Mouse (Mus musculus) testis, adult 2 months (tissue): ENCODE data around the gene Tecpr2. TPM values are rescaled to one million over a fixed set of nuclear protein-coding genes. Genes with fewer than 3 reads are reported as not detected.

Experiments
- H3K27ac ChIP-seq: fragments of 200-500 bp; 2 replicates; pipeline ENCODE4 v1.5.1; 2012; ENCODE audit warnings: low read depth, low read length; ENCODE audit not compliant: control insufficient read depth, insufficient read depth
- H3K27me3 ChIP-seq: fragments of 200-500 bp; 2 replicates; pipeline ENCODE4 v1.6.1; 2012; ENCODE audit warnings: mild to moderate bottlenecking, low read length, moderate library complexity; ENCODE audit not compliant: control insufficient read depth, insufficient read depth
- H3K36me3 ChIP-seq: fragments of 200-500 bp; 2 replicates; pipeline ENCODE4 v1.6.1; 2012; ENCODE audit warnings: mild to moderate bottlenecking, low read length; ENCODE audit not compliant: control insufficient read depth, insufficient read depth
- H3K4me1 ChIP-seq: fragments of 200-500 bp; 2 replicates; pipeline ENCODE4 v1.6.1; 2012; ENCODE audit warnings: low read length; ENCODE audit not compliant: control insufficient read depth, insufficient read depth
- H3K4me3 ChIP-seq: fragments of 200-500 bp; 2 replicates; pipeline ENCODE4 v1.5.1; 2012; ENCODE audit warnings: low read depth, mild to moderate bottlenecking, low read length, moderate library complexity, mixed read lengths; ENCODE audit not compliant: control insufficient read depth
- CTCF ChIP-seq: fragments of 200-500 bp; IDR thresholded peaks from 2 replicates; pipeline ENCODE4 v1.5.1; 2012; ENCODE audit warnings: low read depth, mild to moderate bottlenecking, inconsistent platforms, low read length, moderate library complexity; ENCODE audit not compliant: control insufficient read depth, insufficient read depth, insufficient replicate concordance
- POLR2A ChIP-seq: fragments of 200-500 bp; IDR thresholded peaks from 2 replicates; pipeline ENCODE4 v1.6.1; 2012; ENCODE audit warnings: low read depth, mild to moderate bottlenecking, inconsistent platforms, low read length, moderate library complexity; ENCODE audit not compliant: control insufficient read depth
- polyA plus RNA-seq: library from polyadenylated mRNA; depleted of rRNA; stranded (reverse); fragments of >200 nt; gene quantifications from 2 replicates; pipeline ENCODE4 v1.2.3, GENCODE M21; 2012

The Tecpr2 gene
- polyA plus RNA-seq, 1 experiment: 7.1 TPM

DNA sequence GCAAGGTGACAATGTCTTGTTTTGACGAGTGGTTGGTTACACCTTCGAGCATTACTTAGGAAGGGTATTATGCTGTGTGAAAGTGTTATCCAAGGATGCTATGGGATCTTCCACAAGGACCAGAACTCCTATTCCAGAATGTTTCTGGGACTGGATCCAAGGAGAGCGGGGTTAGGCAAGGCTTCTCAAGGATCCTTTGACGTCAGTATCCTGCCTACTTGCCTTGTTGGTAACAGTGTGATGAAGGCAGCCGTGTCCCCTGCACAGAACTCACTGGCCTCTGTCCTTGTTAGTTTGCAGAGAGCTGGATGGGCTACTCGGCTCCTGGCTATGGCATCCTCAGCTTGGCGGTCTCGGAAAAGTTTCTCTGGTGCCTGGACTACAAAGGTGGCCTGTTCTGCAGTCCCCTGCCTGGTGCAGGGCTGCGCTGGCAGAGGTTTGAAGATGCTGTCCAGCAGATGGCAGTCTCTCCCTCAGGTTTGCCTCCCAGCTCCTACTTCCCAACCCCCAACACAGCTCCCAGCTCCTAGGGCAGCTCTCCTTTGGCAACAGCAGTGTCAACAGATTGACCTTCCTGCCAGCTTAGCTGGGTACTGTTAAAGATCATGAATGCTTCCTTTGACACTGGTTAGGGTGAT lies 47.0 kb downstream of the Tecpr2 start:
- H3K36me3 ChIP-seq: peaks cover 6% of the 10 kb centered on the region
- no peak for TF ChIP-seq POLR2A
- peak; percentile 66; the same call in 1 of the 2 replicates for TF ChIP-seq CTCF

DNA sequence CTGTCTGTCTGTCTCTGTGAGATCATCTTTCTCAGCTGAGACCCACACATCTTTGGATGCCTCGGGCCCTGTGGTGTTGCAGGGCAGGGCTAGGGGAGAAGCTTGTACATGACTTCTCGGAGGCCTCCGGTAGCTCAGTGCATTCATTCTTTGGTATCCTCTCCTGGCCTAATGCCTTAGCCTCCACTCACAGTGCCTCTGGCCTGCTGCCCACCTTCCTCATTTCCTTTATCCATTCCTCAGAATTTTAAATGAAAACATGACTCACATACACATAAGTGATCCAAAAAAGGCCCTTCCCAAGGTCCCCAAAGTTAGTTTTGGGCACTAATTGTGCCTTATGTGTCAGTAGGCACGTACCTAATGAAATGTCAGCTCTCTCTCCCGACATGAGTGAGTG lies 48.4 kb downstream of the Tecpr2 start:
- Histone ChIP-seq H3K27ac (no peak overlapping the region), H3K27me3 (no peaks in the 10 kb centered on the region), H3K4me1 (no peaks in the 10 kb centered on the region), H3K36me3 (peaks cover 7% of the 10 kb centered on the region), H3K4me3 (no peak overlapping the region)
- TF ChIP-seq CTCF (no peak), POLR2A (no peak)

More for the DNA sequence above, 47.0 kb downstream of the Tecpr2 start:
- H3K4me1 ChIP-seq: no peaks in the 10 kb centered on the region
- no peaks in the 10 kb centered on the region for H3K27me3 ChIP-seq
- no peak overlapping the region for H3K27ac ChIP-seq
- H3K4me3 ChIP-seq: no peak overlapping the region

DNA sequence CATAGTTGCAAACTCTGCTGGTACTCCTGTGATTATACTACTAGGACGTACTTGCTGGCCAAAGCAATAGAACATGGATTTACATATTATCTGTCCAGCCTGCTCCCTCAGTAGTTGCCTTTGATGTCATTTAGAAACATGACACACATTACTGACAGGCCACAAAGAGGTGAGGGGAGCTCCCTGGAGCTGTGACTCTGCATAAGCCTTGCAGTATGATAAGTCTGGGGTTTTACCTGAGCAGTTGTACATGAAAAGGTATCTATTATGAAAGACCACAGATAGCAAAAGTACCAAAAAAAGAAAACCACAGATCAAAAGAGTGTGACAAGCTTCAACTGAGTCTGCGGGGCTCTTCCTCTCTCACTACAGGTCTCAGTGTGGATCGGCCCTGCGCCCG lies 50.3 kb downstream of the Tecpr2 start:
- H3K4me1 ChIP-seq: no peaks in the 10 kb centered on the region
- peaks cover 7% of the 10 kb centered on the region for H3K36me3 ChIP-seq
- H3K27ac ChIP-seq: no peak overlapping the region
- no peak for TF ChIP-seq POLR2A
- TF ChIP-seq CTCF: no peak
- no peaks in the 10 kb centered on the region for H3K27me3 ChIP-seq
- no peak overlapping the region for H3K4me3 ChIP-seq

DNA sequence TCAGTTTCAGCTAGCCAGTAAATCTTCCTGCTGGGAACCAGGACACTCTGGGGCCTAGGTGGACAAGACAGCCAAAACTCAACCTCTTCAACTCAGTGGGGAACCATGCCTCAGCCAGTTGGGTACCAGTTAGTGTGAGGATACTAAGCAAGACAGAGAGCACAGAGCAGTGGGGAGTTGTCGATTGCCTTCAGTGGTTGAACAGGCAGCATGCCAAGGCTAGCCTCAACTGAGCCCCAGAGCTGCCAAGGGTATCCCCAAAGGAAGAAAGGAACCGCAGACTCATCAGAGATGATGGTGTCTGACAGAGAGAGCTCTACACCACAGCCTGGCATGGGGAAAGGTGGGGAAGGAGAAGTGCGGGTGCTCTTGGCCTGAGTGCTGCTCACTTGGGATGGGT lies 51.8 kb downstream of the Tecpr2 start:
- peaks cover 13% of the 10 kb centered on the region for H3K36me3 ChIP-seq
- H3K4me1 ChIP-seq: no peaks in the 10 kb centered on the region

DNA sequence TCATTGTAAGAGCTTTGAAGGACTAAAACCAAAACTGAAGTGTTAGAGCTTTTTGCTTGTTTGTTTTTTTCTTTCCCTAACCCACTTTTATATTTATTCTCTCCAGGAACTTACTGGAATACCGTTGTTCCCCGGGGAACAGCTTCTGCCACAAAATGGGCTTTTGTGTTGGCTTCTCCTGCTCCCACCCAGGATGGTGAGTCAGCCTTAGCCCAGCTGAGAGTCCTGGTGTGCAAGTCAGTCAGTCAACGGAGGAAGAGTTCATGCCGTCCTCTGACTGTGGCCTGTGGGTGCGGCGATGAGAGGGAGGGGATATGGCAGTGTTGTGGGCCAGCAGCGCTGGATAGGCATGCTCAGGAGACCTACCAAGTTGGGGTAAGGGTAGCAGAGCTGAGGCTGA lies 57.2 kb downstream of the Tecpr2 start:
- TF ChIP-seq POLR2A (no peak), CTCF (no peak)
- H3K4me3 ChIP-seq: no peak overlapping the region
- no peaks in the 10 kb centered on the region for H3K27me3 ChIP-seq
- H3K4me1 ChIP-seq: no peaks in the 10 kb centered on the region
- H3K27ac ChIP-seq: no peak overlapping the region
- peaks cover 7% of the 10 kb centered on the region for H3K36me3 ChIP-seq

More for the DNA sequence above, 51.8 kb downstream of the Tecpr2 start:
- no peak overlapping the region for H3K27ac ChIP-seq
- H3K27me3 ChIP-seq: no peaks in the 10 kb centered on the region
- TF ChIP-seq CTCF: no peak
- TF ChIP-seq POLR2A: no peak
- no peak overlapping the region for H3K4me3 ChIP-seq

DNA sequence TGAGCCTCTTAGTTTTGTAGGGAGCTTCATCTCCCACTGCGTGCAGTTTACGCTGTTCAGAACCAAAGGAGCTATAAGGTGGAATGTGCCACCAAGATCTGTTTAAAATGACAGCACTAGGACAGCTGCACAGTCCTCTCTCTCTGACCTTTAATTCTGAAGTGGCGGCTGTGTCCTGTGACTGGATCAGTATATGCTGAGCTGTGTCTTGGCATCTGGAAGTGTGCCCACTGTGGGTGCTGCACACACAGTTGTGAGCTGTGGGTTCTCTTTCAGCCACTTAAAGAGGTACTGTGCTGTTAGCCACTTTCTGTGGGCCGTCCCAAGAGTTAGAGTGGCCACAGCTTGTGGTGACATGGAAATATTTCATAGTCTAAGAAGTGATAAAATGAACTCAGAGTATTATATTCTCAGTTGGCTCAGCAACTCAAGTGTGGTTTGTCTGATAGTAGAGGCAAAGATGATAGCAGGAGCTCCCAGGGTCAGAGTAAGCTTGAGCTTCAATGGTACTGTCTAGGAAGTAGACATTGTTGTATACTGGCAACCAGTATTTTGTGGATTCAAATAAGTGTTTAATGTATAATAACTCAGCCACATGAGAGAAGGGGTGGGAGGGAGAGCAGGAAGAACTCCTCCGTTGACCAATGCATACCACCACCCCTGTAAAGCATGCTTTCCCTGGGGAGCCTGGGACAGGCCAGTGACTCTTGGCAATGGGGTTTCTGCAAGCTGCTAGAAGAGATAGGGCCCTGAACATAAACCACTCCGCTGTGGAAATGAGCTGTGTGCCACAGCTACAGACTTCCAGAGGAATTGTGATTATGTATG lies 59.2 kb downstream of the Tecpr2 start:
- TF ChIP-seq POLR2A: no peak
- TF ChIP-seq CTCF: no peak
- Histone ChIP-seq H3K4me1 (no peaks in the 10 kb centered on the region), H3K27ac (no peak overlapping the region), H3K4me3 (no peak overlapping the region), H3K27me3 (no peaks in the 10 kb centered on the region), H3K36me3 (peaks cover 5% of the 10 kb centered on the region)

DNA sequence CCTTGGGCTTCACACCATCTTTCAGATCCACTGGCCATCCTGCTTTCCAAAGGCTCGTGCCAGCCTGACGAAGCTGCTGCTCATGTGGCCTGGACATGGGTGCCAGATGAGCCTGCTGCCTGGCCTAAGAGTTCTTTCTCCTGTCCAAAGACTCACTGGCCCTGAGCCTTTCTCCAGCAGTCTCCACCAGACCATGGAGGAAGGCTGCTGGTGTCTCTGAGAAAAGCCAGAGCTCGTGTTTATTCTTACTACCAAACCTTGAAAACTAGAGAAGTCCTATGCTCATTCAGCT lies 59.8 kb downstream of the Tecpr2 start:
- no peaks in the 10 kb centered on the region for H3K4me1 ChIP-seq
- no peak overlapping the region for H3K27ac ChIP-seq
- no peak overlapping the region for H3K4me3 ChIP-seq
- H3K27me3 ChIP-seq: no peaks in the 10 kb centered on the region
- no peak for TF ChIP-seq POLR2A
- TF ChIP-seq CTCF: no peak
- peaks cover 5% of the 10 kb centered on the region for H3K36me3 ChIP-seq
